Mouse (Mus musculus): Measurements from ENCODE around the gene Sema4b. TPM values are rescaled to one million over a fixed set of nuclear protein-coding genes. Genes with fewer than 3 reads are reported as not detected.

Gene Sema4b
- polyA plus RNA-seq, 1 experiment from 2014 or later: 10.7 TPM

DNA sequence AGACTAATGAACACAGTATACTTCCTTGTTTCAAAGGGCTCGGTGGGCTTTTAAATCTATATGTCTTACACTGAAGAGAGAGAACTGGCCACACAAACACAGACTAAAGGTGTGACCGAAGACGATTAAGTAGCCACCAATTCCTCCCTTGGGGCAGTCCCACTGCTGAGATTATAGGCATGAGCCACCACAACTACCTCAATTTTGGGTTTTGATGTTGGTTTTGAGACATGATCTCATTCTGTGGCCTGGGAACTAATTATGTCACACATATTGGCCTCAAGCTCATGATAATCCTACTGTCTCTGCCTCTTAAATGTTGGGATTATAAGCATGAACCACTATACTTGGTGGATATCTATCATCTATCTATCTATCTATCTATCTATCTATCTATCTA lies 9.2 kb upstream of the Sema4b start:
- WGBS: 82% methylated on average over 3 of the region's 3 CpGs
- Histone ChIP-seq H3K36me3 (no peaks in the 10 kb centered on the region), H3K4me3 (no peak overlapping the region), H3K4me2 (no peak overlapping the region), H3K9ac (no peak overlapping the region), H3K4me1 (replicated peaks) (peaks cover 23% of the 10 kb centered on the region), H3K27me3 (replicated peaks) (peaks cover 7% of the 10 kb centered on the region), H3K9me3 (replicated peaks) (no peaks in the 10 kb centered on the region; the same call in 1 of the 2 replicates), H3K27ac (ENCODE audit: poor library complexity, severe bottlenecking) (no peak overlapping the region)
- ATAC-seq (ENCODE audit: insufficient number of reproducible peaks, low FRiP score): no peak

DNA sequence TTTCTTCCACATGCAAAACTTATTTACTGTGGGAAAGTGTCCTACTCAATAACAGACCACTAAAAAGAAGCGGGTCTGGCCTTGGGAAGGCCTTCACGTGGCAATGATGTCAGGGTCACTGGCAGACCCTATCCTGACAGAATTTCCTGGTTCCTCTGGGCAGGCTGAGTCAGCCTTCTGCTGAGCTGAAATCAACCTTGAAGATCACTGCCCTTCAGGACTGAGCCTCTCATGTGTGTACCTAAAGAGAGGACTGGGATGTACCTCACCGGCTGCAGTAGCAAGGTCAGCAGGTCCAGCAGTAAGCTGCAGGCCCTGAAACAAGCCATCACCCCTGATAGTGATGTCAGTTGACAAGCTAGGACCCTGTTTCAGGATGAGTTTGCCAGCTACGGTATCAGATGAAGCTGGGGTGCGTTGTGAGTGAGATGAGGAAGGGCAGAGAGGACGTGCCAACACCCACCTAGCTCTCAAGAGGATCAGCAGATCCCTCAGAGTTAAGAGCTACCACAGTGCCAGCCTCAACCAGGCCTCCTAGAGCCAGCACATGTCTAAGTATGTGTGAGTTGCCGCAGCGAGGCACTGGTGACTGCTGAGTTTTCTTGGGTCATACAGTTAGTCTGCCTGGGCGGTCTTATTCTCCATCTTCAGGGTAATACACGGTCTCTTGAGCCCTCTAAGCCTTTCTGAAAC lies 8.5 kb upstream of the Sema4b start:
- 69% methylated on average over 10 of the region's 10 CpGs for WGBS
- peaks cover 19% of the 10 kb centered on the region for H3K4me1 ChIP-seq (replicated peaks)
- H3K36me3 ChIP-seq: no peaks in the 10 kb centered on the region
- H3K9me3 ChIP-seq (replicated peaks): no peaks in the 10 kb centered on the region; the same call in 1 of the 2 replicates
- H3K4me3 ChIP-seq: no peak overlapping the region
- no peak overlapping the region for H3K9ac ChIP-seq
- peaks cover 6% of the 10 kb centered on the region; the same call in 1 of the 2 replicates for H3K27me3 ChIP-seq (replicated peaks)
- no peak overlapping the region for H3K4me2 ChIP-seq
- ATAC-seq (ENCODE audit: insufficient number of reproducible peaks, low FRiP score): no peak
- no peak overlapping the region; the same call in 1 of the 2 replicates for H3K27ac ChIP-seq (ENCODE audit: poor library complexity, severe bottlenecking)

DNA sequence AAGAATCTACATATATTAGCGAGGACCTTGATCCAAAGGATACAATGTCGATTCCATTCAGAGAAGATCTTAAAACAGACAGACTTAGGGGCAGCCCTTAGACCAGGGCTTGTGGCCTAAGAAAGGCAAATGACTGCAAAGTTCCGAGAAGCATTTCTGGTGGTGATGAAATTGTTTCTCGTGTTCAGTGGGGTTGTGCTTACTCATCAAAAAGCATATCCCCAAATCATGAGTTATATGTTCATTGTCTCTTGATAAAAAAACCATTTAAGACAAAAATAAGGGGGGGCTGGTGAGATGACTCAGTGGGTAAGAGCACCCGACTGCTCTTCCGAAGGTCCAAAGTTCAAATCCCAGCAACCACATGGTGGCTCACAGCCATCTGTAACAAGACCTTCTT lies 7.3 kb upstream of the Sema4b start:
- no peak overlapping the region for H3K4me2 ChIP-seq
- H3K27me3 ChIP-seq (replicated peaks): peaks cover 6% of the 10 kb centered on the region; the same call in 1 of the 2 replicates
- no peak overlapping the region for H3K27ac ChIP-seq (ENCODE audit: poor library complexity, severe bottlenecking)
- H3K4me3 ChIP-seq: no peak overlapping the region
- no peaks in the 10 kb centered on the region; the same call in 1 of the 2 replicates for H3K9me3 ChIP-seq (replicated peaks)
- no peaks in the 10 kb centered on the region for H3K36me3 ChIP-seq
- no peak for ATAC-seq (ENCODE audit: insufficient number of reproducible peaks, low FRiP score)
- WGBS: 91% methylated on average over 6 of the region's 6 CpGs
- peaks cover 19% of the 10 kb centered on the region for H3K4me1 ChIP-seq (replicated peaks)
- H3K9ac ChIP-seq: no peak overlapping the region

DNA sequence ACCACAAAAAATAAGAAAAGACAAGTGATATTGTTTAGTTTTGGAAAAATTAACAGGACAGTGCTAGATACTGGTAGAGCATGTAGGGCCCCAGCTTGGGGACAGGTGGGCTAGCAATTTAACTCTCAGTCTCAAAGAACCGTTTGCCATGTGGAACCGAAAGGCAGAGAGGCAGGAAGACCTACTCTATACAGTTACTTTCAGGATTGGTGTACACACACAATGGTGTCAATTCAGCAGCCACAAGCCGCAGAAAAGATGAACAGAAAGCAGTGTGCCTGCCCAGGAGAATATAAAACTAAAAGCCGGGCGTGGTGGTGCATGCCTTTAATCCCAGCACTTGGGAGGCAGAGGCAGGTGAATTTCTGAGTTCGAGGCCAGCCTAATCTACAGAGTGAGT lies 6.9 kb upstream of the Sema4b start:
- H3K4me3 ChIP-seq: no peak overlapping the region
- peaks cover 22% of the 10 kb centered on the region for H3K4me1 ChIP-seq (replicated peaks)
- whole genome bisulfite sequencing: 83% methylated on average over 6 of the region's 6 CpGs
- H3K4me2 ChIP-seq: no peak overlapping the region
- no peaks in the 10 kb centered on the region; the same call in 1 of the 2 replicates for H3K9me3 ChIP-seq (replicated peaks)
- peaks cover 6% of the 10 kb centered on the region; the same call in 1 of the 2 replicates for H3K27me3 ChIP-seq (replicated peaks)
- H3K27ac ChIP-seq (ENCODE audit: poor library complexity, severe bottlenecking): no peak overlapping the region
- no peak overlapping the region for H3K9ac ChIP-seq
- H3K36me3 ChIP-seq: no peaks in the 10 kb centered on the region
- no peak for ATAC-seq (ENCODE audit: insufficient number of reproducible peaks, low FRiP score)

DNA sequence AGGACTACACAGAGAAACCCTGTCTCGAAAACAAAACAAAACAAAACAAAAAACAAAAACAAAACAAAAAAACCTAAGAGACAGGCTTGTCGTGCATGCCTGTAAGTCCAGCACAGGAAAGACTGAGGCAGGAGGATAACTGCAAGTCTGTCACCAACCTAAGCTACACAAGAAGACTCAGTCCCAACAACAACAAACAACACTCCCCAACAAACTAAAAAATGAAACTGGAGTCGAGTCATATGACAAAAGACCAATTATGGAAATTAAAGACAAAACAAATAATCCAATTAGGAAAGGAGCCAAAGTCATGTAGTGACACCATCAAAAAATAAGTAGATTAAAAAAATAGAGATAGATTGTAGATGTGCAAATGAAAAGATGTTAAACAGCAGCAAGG lies 6.4 kb upstream of the Sema4b start:
- Histone ChIP-seq H3K36me3 (no peaks in the 10 kb centered on the region), H3K9ac (no peak overlapping the region), H3K9me3 (replicated peaks) (no peaks in the 10 kb centered on the region; the same call in 1 of the 2 replicates), H3K4me2 (no peak overlapping the region), H3K27ac (ENCODE audit: poor library complexity, severe bottlenecking) (no peak overlapping the region), H3K27me3 (replicated peaks) (peaks cover 6% of the 10 kb centered on the region; the same call in 1 of the 2 replicates), H3K4me3 (no peak overlapping the region), H3K4me1 (replicated peaks) (peaks cover 26% of the 10 kb centered on the region)
- ATAC-seq (ENCODE audit: insufficient number of reproducible peaks, low FRiP score): no peak
- WGBS: 73% methylated on average over 3 of the region's 3 CpGs

DNA sequence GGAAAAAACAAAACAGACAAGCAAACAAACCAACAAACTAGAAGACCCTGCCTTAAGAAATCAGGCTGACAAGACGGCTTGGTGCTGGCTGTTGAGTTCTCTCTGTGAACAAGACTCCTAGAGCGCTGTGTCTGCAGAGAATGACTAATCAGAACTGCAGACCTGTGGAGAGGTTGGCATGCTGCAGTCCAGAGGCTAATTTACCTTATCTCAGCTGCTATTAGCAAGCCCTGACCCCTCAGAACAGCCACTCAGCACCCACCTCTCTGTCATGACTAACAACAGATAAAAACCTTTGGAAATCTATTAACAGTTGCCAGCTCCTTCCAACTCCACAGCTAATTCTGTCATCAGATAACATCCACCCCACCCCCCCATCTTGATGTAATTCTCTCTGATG lies 5.6 kb upstream of the Sema4b start:
- no peak overlapping the region for H3K4me3 ChIP-seq
- ATAC-seq (ENCODE audit: insufficient number of reproducible peaks, low FRiP score): no peak
- H3K27me3 ChIP-seq (replicated peaks): peaks cover 6% of the 10 kb centered on the region; the same call in 1 of the 2 replicates
- no peak overlapping the region for H3K9ac ChIP-seq
- peak overlapping the region; percentile 38; the same call in 1 of the 2 replicates for H3K27ac ChIP-seq (ENCODE audit: poor library complexity, severe bottlenecking)
- H3K4me1 ChIP-seq (replicated peaks): peaks cover 34% of the 10 kb centered on the region
- WGBS: 15% methylated on average over 2 of the region's 2 CpGs
- no peaks in the 10 kb centered on the region for H3K36me3 ChIP-seq
- H3K4me2 ChIP-seq: peak overlapping the region; percentile 11
- no peaks in the 10 kb centered on the region; the same call in 1 of the 2 replicates for H3K9me3 ChIP-seq (replicated peaks)

DNA sequence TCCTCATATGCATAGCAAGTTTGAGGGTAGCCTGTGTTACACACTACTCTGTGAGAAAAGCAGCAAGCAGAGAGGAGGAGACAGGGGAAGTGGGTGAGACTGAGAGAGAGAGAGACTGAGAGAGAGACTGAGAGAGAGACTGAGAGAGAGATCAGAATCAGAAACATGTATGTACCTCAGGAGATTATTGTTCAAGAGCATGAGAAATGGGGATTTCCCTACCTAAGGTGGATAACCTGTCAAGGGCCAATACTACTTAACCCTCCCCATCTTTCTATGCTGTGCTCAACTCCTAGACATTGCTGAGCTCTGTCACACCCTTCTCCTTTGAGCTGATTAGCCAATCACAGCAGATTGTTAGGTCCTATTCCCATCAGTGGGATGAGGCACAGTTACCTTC lies 4.5 kb upstream of the Sema4b start:
- no peak overlapping the region for H3K4me3 ChIP-seq
- H3K9ac ChIP-seq: no peak overlapping the region
- H3K27me3 ChIP-seq (replicated peaks): 0 out of 2 replicates have a peak, but pooled peaks cover 3% of the 10 kb centered on the region
- H3K4me1 ChIP-seq (replicated peaks): peaks cover 44% of the 10 kb centered on the region
- ATAC-seq (ENCODE audit: insufficient number of reproducible peaks, low FRiP score): no peak
- no peak overlapping the region for H3K27ac ChIP-seq (ENCODE audit: poor library complexity, severe bottlenecking)
- H3K9me3 ChIP-seq (replicated peaks): no peaks in the 10 kb centered on the region; the same call in 1 of the 2 replicates
- no peak overlapping the region for H3K4me2 ChIP-seq
- H3K36me3 ChIP-seq: no peaks in the 10 kb centered on the region

DNA sequence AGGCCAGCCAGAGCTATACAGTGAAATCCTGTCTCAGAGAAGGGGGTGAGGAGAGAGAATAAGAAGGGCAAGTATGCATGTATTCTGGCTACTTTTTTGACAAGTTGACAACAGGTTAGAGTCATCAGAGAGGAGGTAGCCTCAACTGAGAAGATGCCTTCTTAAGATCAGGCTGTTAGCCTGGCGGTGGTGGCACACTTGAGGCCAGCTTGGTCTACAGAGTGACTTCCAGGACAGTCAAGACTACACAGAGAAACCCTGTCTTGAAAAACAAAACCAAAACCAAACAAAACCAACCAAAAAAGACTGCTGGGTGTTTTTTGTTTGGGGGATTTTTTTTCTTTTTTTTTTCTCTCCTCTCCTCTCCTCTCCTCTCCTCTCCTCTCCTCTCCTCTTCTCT lies 3.2 kb upstream of the Sema4b start:
- ATAC-seq (ENCODE audit: insufficient number of reproducible peaks, low FRiP score): no peak
- H3K4me1 ChIP-seq (replicated peaks): peaks cover 47% of the 10 kb centered on the region

DNA sequence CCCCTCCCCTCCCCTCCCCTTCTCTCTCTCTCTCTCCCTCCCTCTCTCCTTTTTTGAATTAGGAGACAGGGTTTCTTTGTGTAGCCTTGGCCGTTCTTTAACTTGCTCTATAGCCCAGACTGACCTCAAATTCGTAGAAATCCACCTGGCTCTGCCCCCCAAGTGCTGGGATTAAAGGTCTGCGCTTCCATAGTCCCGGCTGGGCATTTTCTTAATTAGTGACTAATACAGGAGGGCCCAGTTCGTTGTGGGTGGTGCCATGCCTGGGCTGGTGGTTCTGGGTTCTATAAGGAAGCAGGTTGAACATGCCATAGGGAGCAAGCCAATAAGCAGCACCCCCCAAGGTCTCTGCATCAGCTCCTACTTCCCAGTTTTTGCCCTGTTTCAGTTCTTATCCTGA lies 2.7 kb upstream of the Sema4b start:
- no peak overlapping the region for H3K9ac ChIP-seq
- H3K9me3 ChIP-seq (replicated peaks): no peaks in the 10 kb centered on the region
- H3K4me2 ChIP-seq: no peak overlapping the region
- H3K27ac ChIP-seq (ENCODE audit: poor library complexity, severe bottlenecking): no peak overlapping the region
- ATAC-seq (ENCODE audit: insufficient number of reproducible peaks, low FRiP score): no peak
- peaks cover 49% of the 10 kb centered on the region for H3K4me1 ChIP-seq (replicated peaks)
- H3K27me3 ChIP-seq (replicated peaks): no peaks in the 10 kb centered on the region; the same call in 1 of the 2 replicates
- no peak overlapping the region for H3K4me3 ChIP-seq
- no peaks in the 10 kb centered on the region for H3K36me3 ChIP-seq
- WGBS: 69% methylated on average over 5 of the region's 5 CpGs

More for the DNA sequence above, 3.2 kb upstream of the Sema4b start:
- H3K9ac ChIP-seq: no peak overlapping the region
- H3K27ac ChIP-seq (ENCODE audit: poor library complexity, severe bottlenecking): no peak overlapping the region
- H3K27me3 ChIP-seq (replicated peaks): peaks cover 3% of the 10 kb centered on the region; the same call in 1 of the 2 replicates
- no peak overlapping the region for H3K4me2 ChIP-seq
- 88% methylated on average over 1 of the region's 1 CpGs for WGBS
- no peaks in the 10 kb centered on the region for H3K36me3 ChIP-seq
- H3K9me3 ChIP-seq (replicated peaks): no peaks in the 10 kb centered on the region
- H3K4me3 ChIP-seq: no peak overlapping the region

DNA sequence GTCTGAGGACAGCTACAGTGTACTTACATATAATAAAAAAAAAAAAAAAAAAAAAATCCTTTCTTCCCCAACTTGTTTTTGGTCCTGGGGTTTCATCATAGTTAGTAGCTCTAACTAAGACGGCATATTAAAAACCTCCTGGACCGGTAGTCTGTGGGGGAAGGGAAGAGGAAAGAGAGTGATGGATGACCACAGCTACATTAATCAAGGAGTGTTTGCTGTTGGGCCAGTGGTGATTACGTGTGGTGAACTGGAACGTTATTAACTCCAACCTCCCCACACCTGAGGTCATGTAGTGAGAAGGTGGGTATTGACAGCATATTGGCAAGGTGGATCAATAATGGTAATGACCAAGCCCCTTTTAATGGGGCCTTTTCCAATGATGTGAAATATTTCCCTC lies 2.1 kb upstream of the Sema4b start:
- 69% methylated on average over 4 of the region's 4 CpGs for WGBS
- H3K36me3 ChIP-seq: no peaks in the 10 kb centered on the region
- H3K27me3 ChIP-seq (replicated peaks): no peaks in the 10 kb centered on the region; the same call in 1 of the 2 replicates
- peaks cover 55% of the 10 kb centered on the region for H3K4me1 ChIP-seq (replicated peaks)
- no peak overlapping the region for H3K4me3 ChIP-seq
- no peak overlapping the region for H3K4me2 ChIP-seq
- peak overlapping the region; percentile 98 for H3K27ac ChIP-seq (ENCODE audit: poor library complexity, severe bottlenecking)
- no peak for ATAC-seq (ENCODE audit: insufficient number of reproducible peaks, low FRiP score)
- no peak overlapping the region for H3K9ac ChIP-seq
- no peaks in the 10 kb centered on the region for H3K9me3 ChIP-seq (replicated peaks)

DNA sequence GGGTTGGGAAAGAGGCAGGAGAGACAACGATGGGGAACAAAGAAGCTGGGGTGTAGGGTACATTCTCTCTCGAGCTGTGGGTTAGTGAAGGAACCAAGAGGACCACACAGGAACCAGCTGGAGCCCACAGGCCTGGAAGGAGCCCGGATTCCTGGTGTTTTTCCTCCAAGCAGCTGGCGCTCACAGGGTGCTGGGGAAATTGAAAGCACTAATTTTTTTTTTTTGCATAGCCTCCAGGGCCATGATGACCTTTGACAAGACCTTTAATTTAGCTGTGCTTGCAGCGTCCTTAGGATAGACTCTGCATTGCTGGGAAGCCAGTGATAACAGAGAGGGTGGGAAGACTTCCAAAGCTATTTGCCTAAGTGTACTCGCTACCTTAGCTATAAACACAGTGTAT lies 1.7 kb upstream of the Sema4b start:
- Histone ChIP-seq H3K36me3 (no peaks in the 10 kb centered on the region), H3K9me3 (replicated peaks) (no peaks in the 10 kb centered on the region), H3K4me3 (no peak overlapping the region), H3K27ac (ENCODE audit: poor library complexity, severe bottlenecking) (peak overlapping the region; percentile 98), H3K4me2 (no peak overlapping the region), H3K9ac (no peak overlapping the region), H3K4me1 (replicated peaks) (peaks cover 56% of the 10 kb centered on the region), H3K27me3 (replicated peaks) (no peaks in the 10 kb centered on the region; the same call in 1 of the 2 replicates)
- no peak for ATAC-seq (ENCODE audit: insufficient number of reproducible peaks, low FRiP score)
- WGBS: 53% methylated on average over 6 of the region's 6 CpGs
